Mouse (Mus musculus) forebrain, embryonic 14.5 days (tissue): ENCODE data around the gene Mpv17l2. TPM values are rescaled to one million over a fixed set of nuclear protein-coding genes. Genes with fewer than 3 reads are reported as not detected.
A peak's percentile ranks its signal among the peaks of the same experiment; 100 is the strongest.

Source experiments
- ATAC-seq: fragments of 200-750 bp; cut with Nextera tagmentation; 2 replicates; pipeline ENCODE4 v1.8.0; 2017; ENCODE audit warnings: mild to moderate bottlenecking, moderate library complexity
- DNase-seq: peaks from one replicate; pipeline ENCODE4 v3.0.0-alpha.2; 2015; ENCODE audit warnings: low spot score
- H3K27ac ChIP-seq: fragments of 300-500 bp; sonication (generic); 2 replicates; pipeline ENCODE4 v1.5.1; 2014; ENCODE audit warnings: low read depth, mild to moderate bottlenecking, control low read depth, low read length, moderate library complexity
- H3K27me3 ChIP-seq: fragments of 300-500 bp; sonication (generic); replicated peaks from 2 replicates; pipeline ENCODE4 v1.6.1; 2014; ENCODE audit warnings: low read length, control low read depth, mixed read lengths; ENCODE audit not compliant: control insufficient read depth, insufficient read depth
- H3K36me3 ChIP-seq: fragments of 300-500 bp; sonication (generic); 2 replicates; pipeline ENCODE4 v1.6.1; 2014; ENCODE audit warnings: low read length, control low read depth; ENCODE audit not compliant: control insufficient read depth, insufficient read depth
- H3K4me1 ChIP-seq: fragments of 300-500 bp; sonication (generic); 2 replicates; pipeline ENCODE4 v1.6.1; 2014; ENCODE audit warnings: antibody characterized with exemption, low read length, control low read depth; ENCODE audit not compliant: control insufficient read depth, insufficient read depth
- H3K4me2 ChIP-seq: fragments of 300-500 bp; sonication (generic); 2 replicates; pipeline ENCODE4 v1.6.1; 2014; ENCODE audit warnings: mild to moderate bottlenecking, control low read depth, low read length
- H3K4me3 ChIP-seq: fragments of 300-500 bp; sonication (generic); 2 replicates; pipeline ENCODE4 v1.5.1; 2014; ENCODE audit warnings: low read depth, low read length, control low read depth
- H3K9ac ChIP-seq: fragments of 300-500 bp; sonication (generic); 2 replicates; pipeline ENCODE4 v1.6.1; 2014; ENCODE audit warnings: mild to moderate bottlenecking, low read length, control low read depth, moderate library complexity
- H3K9me3 ChIP-seq: fragments of 300-500 bp; sonication (generic); replicated peaks from 2 replicates; pipeline ENCODE4 v1.6.1; 2016; ENCODE audit warnings: low read length, control low read depth, mixed read lengths; ENCODE audit not compliant: control insufficient read depth
- WGBS: fragments of 180-500 bp; shearing (Covaris S2); extraction: QIAGEN DNeasy Blood & Tissue Kit; methylation state at CpG from one replicate; pipeline ENCODE4 v1.1.7; 2014; 5-methylcytosine and 5-hydroxymethylcytosine counted together
- polyA plus RNA-seq: library from polyadenylated mRNA; unstranded; fragments of >200 nt; fragmentation: Nextera tagmentation; extraction: Ambion mirVana; gene quantifications from 2 replicates; pipeline ENCODE4 v1.2.1, GENCODE M21; 2014

Mpv17l2 gene
- polyA plus RNA-seq, 1 experiment from 2014 or later = 60.8 TPM

GRCm38 (mm10) chr8:70780093-70780492, 19.3 kb upstream of the Mpv17l2 start:
- DNase-seq (no peak), ATAC-seq (no peak)
- Histone ChIP-seq H3K4me3 (no peak overlapping the region), H3K36me3 (peaks cover 63% of the 10 kb centered on the region), H3K9ac (no peak overlapping the region), H3K4me2 (no peak overlapping the region), H3K4me1 (peaks cover 16% of the 10 kb centered on the region), H3K27ac (no peak overlapping the region), H3K9me3 (no peaks in the 10 kb centered on the region), H3K27me3 (no peaks in the 10 kb centered on the region)
- WGBS = 87% methylated on average over 11 of the region's 11 CpGs

- no peaks in the 10 kb centered on the region for H3K9me3 ChIP-seq
These were observed 16.0 kb upstream of the Mpv17l2 start, which contains the start of gene Pik3r2 for GRCm38 (mm10) chr8:70776496-70777444. Gene Pik3r2, minus strand, starts transcription at chr8:70776713.

GRCm38 (mm10) chr8:70775851-70776495, 15.2 kb upstream of the Mpv17l2 start:
- peak overlapping the region; percentile 96 for H3K27ac ChIP-seq
- no peaks in the 10 kb centered on the region for H3K27me3 ChIP-seq
- no peak for DNase-seq
- H3K4me3 ChIP-seq = peak overlapping the region; percentile 86
- WGBS = 3% methylated on average over 34 of the region's 34 CpGs
- H3K36me3 ChIP-seq = peaks cover 65% of the 10 kb centered on the region
- peak overlapping the region; percentile 98 for H3K9ac ChIP-seq
- H3K4me1 ChIP-seq = peaks cover 35% of the 10 kb centered on the region
- no peak for ATAC-seq
- H3K4me2 ChIP-seq = peak overlapping the region; percentile 74
- no peaks in the 10 kb centered on the region for H3K9me3 ChIP-seq

More at GRCm38 (mm10) chr8:70776496-70777444, 16.0 kb upstream of the Mpv17l2 start, which contains the start of gene Pik3r2:
- H3K4me3 ChIP-seq = peak within 1 kb of the TSS; percentile 86
- under 1% methylated on average over 93 of the region's 94 CpGs for WGBS
- peak within 1 kb of the TSS; percentile 96 for H3K27ac ChIP-seq
- peaks cover 65% of the 10 kb centered on the region for H3K36me3 ChIP-seq
- ATAC-seq = peak; percentile 95
- peak within 1 kb of the TSS; percentile 74 for H3K4me2 ChIP-seq
- H3K9ac ChIP-seq = peak within 1 kb of the TSS; percentile 98
- peak; percentile 99 for DNase-seq
- H3K27me3 ChIP-seq = no peaks in the 10 kb centered on the region
- peaks cover 35% of the 10 kb centered on the region for H3K4me1 ChIP-seq

DNA sequence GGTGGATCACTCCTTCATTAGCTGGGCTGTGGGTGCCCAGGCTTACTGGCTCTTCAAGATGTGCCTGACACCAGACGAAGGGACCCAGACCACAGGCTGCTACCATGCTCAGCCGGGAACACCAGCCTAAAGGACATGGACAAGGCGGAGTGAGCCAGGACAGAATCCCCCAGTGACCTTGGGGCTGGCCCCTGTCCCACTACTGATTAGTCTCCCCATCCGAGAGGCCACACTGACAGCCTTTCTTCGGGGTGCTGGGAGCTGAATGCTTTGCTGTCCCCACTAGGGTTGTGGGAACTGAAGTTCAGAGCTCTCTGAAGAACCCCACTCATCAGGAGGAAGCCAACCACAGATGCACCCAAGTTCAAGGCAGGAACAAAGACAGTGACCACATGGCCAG, 14.5 kb upstream of the Mpv17l2 start:
- Histone ChIP-seq H3K4me1 (peaks cover 35% of the 10 kb centered on the region), H3K9me3 (no peaks in the 10 kb centered on the region), H3K4me2 (peak overlapping the region; percentile 74), H3K36me3 (peaks cover 65% of the 10 kb centered on the region), H3K27me3 (no peaks in the 10 kb centered on the region), H3K4me3 (peak overlapping the region; percentile 86), H3K27ac (no peak overlapping the region), H3K9ac (peak overlapping the region; percentile 98)
- ATAC-seq (no peak), DNase-seq (no peak)
- WGBS = 92% methylated on average over 5 of the region's 5 CpGs

- whole genome bisulfite sequencing = 95% methylated on average over 18 of the region's 18 CpGs
- Histone ChIP-seq H3K9ac (peak overlapping the region; percentile 98; the same call in 1 of the 2 replicates), H3K27ac (peak overlapping the region; percentile 77; the same call in 1 of the 2 replicates), H3K4me2 (peak overlapping the region; percentile 74), H3K4me3 (no peak overlapping the region), H3K27me3 (no peaks in the 10 kb centered on the region), H3K4me1 (peaks cover 35% of the 10 kb centered on the region), H3K36me3 (peaks cover 65% of the 10 kb centered on the region), H3K9me3 (no peaks in the 10 kb centered on the region)
- no peak for DNase-seq
- no peak for ATAC-seq
These were observed 14.0 kb upstream of the Mpv17l2 start for GRCm38 (mm10) chr8:70774740-70775139.

GRCm38 (mm10) chr8:70773833-70774232, 13.1 kb upstream of the Mpv17l2 start:
- DNase-seq (peak; percentile 84), ATAC-seq (no peak)
- Histone ChIP-seq H3K36me3 (peaks cover 65% of the 10 kb centered on the region), H3K4me1 (peaks cover 35% of the 10 kb centered on the region), H3K4me3 (peak overlapping the region; percentile 8; the same call in 1 of the 2 replicates), H3K27ac (peak overlapping the region; percentile 77), H3K4me2 (peak overlapping the region; percentile 12; the same call in 1 of the 2 replicates), H3K9me3 (no peaks in the 10 kb centered on the region), H3K27me3 (no peaks in the 10 kb centered on the region), H3K9ac (peak overlapping the region; percentile 98)
- 51% methylated on average over 9 of the region's 9 CpGs for WGBS

- Histone ChIP-seq H3K4me2 (peak overlapping the region; percentile 12; the same call in 1 of the 2 replicates), H3K36me3 (peaks cover 66% of the 10 kb centered on the region), H3K9ac (peak overlapping the region; percentile 98), H3K4me3 (peak overlapping the region; percentile 8; the same call in 1 of the 2 replicates), H3K27me3 (no peaks in the 10 kb centered on the region), H3K4me1 (peaks cover 35% of the 10 kb centered on the region), H3K9me3 (no peaks in the 10 kb centered on the region), H3K27ac (peak overlapping the region; percentile 77)
- WGBS = 70% methylated on average over 5 of the region's 5 CpGs
- no peak for DNase-seq
- no peak for ATAC-seq
These were observed 12.7 kb upstream of the Mpv17l2 start for GRCm38 (mm10) chr8:70773410-70773809.

DNA sequence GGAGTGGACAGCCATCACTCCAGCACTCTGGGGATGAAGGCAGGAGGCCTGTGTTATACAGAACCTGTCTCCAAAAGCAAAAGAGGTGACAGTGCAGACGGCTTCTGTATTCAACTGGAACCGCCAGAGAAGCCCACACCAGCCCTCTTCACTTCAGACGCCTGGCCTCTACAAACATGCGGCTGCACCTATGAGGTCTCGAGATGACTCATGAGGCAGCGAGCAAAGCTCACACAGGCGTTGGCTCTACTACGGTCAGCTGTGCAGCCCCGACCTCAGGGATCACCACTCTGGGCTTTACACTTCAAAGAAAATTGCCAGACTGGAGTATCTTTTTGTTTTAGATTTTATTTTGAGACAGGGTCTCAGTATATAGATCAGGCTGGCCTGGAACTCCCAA, 12.1 kb upstream of the Mpv17l2 start:
- peaks cover 68% of the 10 kb centered on the region for H3K36me3 ChIP-seq
- no peaks in the 10 kb centered on the region for H3K27me3 ChIP-seq
- H3K27ac ChIP-seq = peak overlapping the region; percentile 77; the same call in 1 of the 2 replicates
- H3K4me2 ChIP-seq = peak overlapping the region; percentile 12; the same call in 1 of the 2 replicates
- no peak for ATAC-seq
- H3K9me3 ChIP-seq = no peaks in the 10 kb centered on the region
- peaks cover 32% of the 10 kb centered on the region for H3K4me1 ChIP-seq
- 0 out of 2 replicates have a peak overlapping the region, but pooled peaks have one; percentile 98 for H3K9ac ChIP-seq
- no peak for DNase-seq
- WGBS = 90% methylated on average over 9 of the region's 9 CpGs
- H3K4me3 ChIP-seq = no peak overlapping the region
